Mouse (Mus musculus) thymus, adult 2 months (tissue): ENCODE results near the gene Rbmx2.

Experiments used
- CTCF ChIP-seq: fragments of 200-500 bp; IDR thresholded peaks from 2 replicates; pipeline ENCODE4 v1.5.1; 2012; ENCODE audit warnings: mild to moderate bottlenecking, control low read depth, low read length, moderate library complexity, borderline replicate concordance; ENCODE audit not compliant: control insufficient read depth, poor library complexity, insufficient read depth; ENCODE audit errors: extremely low read depth
- POLR2A ChIP-seq: fragments of 200-500 bp; IDR thresholded peaks from 2 replicates; pipeline ENCODE4 v1.6.1; 2012; ENCODE audit warnings: mild to moderate bottlenecking, low read length, control low read depth, moderate library complexity; ENCODE audit not compliant: control insufficient read depth, poor library complexity, insufficient read depth; ENCODE audit errors: extremely low read depth

DNA sequence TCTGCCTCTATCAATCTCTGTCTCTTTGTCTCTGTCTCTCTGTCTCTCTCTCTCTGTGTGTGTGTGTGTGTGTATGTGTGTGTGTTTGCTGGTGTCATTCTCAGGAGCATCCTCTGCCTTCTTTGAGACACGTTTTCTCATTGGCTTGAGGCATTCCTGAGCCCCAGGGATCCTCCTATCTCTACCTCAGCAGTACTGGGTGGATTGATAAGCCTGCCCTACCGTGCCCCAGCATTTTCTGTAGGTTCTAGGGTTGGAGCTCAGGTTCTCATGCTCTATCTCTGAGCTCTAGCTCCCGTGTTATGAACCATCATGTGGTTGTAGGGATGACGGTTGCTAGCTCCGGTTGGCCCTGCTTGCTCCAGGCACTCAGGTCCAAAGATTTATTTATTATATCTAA is 10.9 kb upstream of the Rbmx2 start:
- no peak for TF ChIP-seq CTCF
- TF ChIP-seq POLR2A: no peak
